Mouse (Mus musculus): Measurements from ENCODE around the gene Apobec2. TPM values are rescaled to one million over a fixed set of nuclear protein-coding genes. Genes with fewer than 3 reads are reported as not detected.
A peak's percentile ranks its signal among the peaks of the same experiment; 100 is the strongest.
"Not testable (repeated sequence)": the region's sequence is repeated elsewhere in the genome, so short reads cannot be mapped to it uniquely, and the experiment has no call there.

Gene Apobec2
- polyA plus RNA-seq (2016; fragmentation: Nextera tagmentation; extraction: Ambion mirVana), result 2.4 and 4.4 TPM in 2 replicates

GRCm38 (mm10) chr17:48432158-48432980, at the start of gene Apobec2:
Apobec2 (minus strand) TSS chr17:48432930.
- no peak within 1 kb of the TSS for H3K27ac ChIP-seq
- ATAC-seq (ENCODE audit: low FRiP score, low read depth), result no peak

DNA sequence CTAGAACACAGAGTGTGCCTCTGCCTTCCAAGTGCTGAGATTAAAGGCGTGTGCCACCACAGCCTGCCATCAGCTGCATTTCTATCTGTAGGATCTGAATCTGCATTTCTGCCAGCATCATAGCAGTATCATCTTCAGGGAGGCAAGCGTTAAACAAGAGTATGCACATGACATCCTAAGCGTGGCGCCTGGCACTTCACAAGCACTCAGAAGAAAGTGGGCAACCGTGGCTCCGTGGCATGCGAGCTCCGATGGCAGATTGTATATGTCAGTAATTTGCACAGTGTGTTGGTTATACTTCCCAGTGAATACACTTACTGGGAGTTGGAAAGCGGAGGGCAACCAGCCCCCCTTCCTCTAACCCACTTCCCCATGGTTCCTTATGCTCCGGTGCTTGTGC, 47.2 kb upstream of the Apobec2 start:
- ATAC-seq (ENCODE audit: low FRiP score, low read depth), result no peak
- WGBS, result 90% methylated on average over 10 of the region's 10 CpGs

More at GRCm38 (mm10) chr17:48432158-48432980, at the start of gene Apobec2:
- H3K4me3 ChIP-seq, result no peak within 1 kb of the TSS
- H3K9ac ChIP-seq, result no peak within 1 kb of the TSS
- WGBS, result 77% methylated on average over 16 of the region's 16 CpGs
- no peaks in the 10 kb centered on the region for H3K27me3 ChIP-seq (replicated peaks)
- H3K4me1 ChIP-seq, result peaks cover 12% of the 10 kb centered on the region
- no peaks in the 10 kb centered on the region for H3K36me3 ChIP-seq
- H3K4me2 ChIP-seq (replicated peaks), result no peak within 1 kb of the TSS
- no peaks in the 10 kb centered on the region for H3K9me3 ChIP-seq

DNA sequence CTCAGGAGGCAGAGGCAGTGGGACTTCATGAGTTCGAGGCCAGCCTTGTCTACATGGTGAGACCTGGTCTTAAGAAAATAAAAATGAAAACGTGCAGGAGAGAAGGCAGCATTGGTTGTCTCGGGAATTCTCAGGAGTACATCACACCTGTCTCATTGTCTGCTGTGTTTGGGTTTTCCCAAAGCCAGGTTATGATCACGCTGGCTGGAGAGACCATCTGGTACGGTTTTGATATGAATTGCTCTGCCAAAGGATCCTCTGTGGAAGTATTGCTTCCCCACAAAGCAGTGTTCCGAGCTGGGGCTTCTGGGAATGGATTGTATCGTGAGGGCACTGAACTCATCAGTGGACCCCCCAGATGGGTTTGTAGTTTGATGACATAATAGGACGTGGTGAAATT, 42.7 kb upstream of the Apobec2 start:
- 88% methylated on average over 8 of the region's 8 CpGs for WGBS
- Histone ChIP-seq H3K27me3 (replicated peaks) (no peaks in the 10 kb centered on the region), H3K4me2 (replicated peaks) (no peak overlapping the region)

More for the DNA sequence above, 47.2 kb upstream of the Apobec2 start:
- no peak overlapping the region for H3K9ac ChIP-seq
- no peak overlapping the region for H3K4me3 ChIP-seq
- no peaks in the 10 kb centered on the region for H3K4me1 ChIP-seq
- H3K4me2 ChIP-seq (replicated peaks), result no peak overlapping the region
- H3K27me3 ChIP-seq (replicated peaks), result no peaks in the 10 kb centered on the region
- no peak overlapping the region for H3K27ac ChIP-seq
- H3K36me3 ChIP-seq, result no peaks in the 10 kb centered on the region
- no peaks in the 10 kb centered on the region for H3K9me3 ChIP-seq

GRCm38 (mm10) chr17:48474282-48474681, 41.6 kb upstream of the Apobec2 start:
- not testable (repeated sequence) for H3K4me1 ChIP-seq; H3K27ac ChIP-seq; H3K9me3 ChIP-seq; ATAC-seq (ENCODE audit: low FRiP score, low read depth); H3K4me3 ChIP-seq; H3K36me3 ChIP-seq; H3K27me3 ChIP-seq (replicated peaks); H3K9ac ChIP-seq; H3K4me2 ChIP-seq (replicated peaks)
- 83% methylated on average over 6 of the region's 6 CpGs for WGBS

More for the DNA sequence above, 42.7 kb upstream of the Apobec2 start:
- Histone ChIP-seq H3K4me3 (no peak overlapping the region), H3K4me1 (no peaks in the 10 kb centered on the region), H3K36me3 (no peaks in the 10 kb centered on the region), H3K27ac (no peak overlapping the region), H3K9me3 (no peaks in the 10 kb centered on the region), H3K9ac (no peak overlapping the region)
- ATAC-seq (ENCODE audit: low FRiP score, low read depth), result no peak

- 8% methylated on average over 22 of the region's 22 CpGs for WGBS
- H3K4me3 ChIP-seq, result no peak overlapping the region
- no peaks in the 10 kb centered on the region for H3K4me1 ChIP-seq
- ATAC-seq (ENCODE audit: low FRiP score, low read depth), result peak; percentile 78
- peak overlapping the region; percentile 43 for H3K4me2 ChIP-seq (replicated peaks)
- H3K9me3 ChIP-seq, result no peaks in the 10 kb centered on the region
- peaks cover 4% of the 10 kb centered on the region; the same call in 1 of the 2 replicates for H3K27me3 ChIP-seq (replicated peaks)
- no peaks in the 10 kb centered on the region for H3K36me3 ChIP-seq
- H3K9ac ChIP-seq, result no peak overlapping the region
- no peak overlapping the region for H3K27ac ChIP-seq
Observed at GRCm38 (mm10) chr17:48467395-48468231, 34.9 kb upstream of the Apobec2 start.

DNA sequence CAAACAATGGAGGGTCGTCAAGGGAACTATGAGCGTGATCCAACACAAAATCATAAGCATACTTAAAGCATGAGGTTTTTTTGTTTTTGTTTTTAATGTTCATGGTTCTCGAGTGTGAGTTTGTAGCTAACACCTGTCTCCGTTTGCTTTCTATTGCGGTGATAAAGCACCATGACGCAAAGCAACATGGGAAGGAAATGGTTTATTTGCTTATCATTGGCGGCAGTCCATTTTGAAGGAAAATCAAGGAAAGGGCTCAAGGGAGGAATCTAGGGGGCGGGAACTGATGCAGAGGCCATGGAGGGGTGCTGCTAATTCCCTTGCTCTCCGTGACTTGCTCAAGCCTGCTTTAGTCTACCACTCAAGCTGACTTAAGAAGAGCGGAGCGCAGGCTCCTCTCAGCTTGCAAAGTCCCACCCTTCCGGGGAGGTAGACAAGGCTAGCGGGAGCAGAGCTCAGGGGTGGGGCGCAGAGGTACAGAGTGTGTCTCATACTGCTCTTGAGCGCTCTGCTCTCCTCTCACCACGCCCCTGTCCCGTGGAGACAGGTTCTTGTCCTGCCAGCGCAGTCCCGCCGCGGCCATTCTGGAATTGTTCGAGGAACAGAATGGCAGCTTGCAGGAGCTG, 34.2 kb upstream of the Apobec2 start:
- no peak overlapping the region for H3K4me3 ChIP-seq
- H3K9ac ChIP-seq, result no peak overlapping the region
- no peaks in the 10 kb centered on the region for H3K4me1 ChIP-seq
- 43% methylated on average over 22 of the region's 22 CpGs for WGBS
- 0 out of 2 replicates have a peak, but pooled peaks have one; percentile 7 for ATAC-seq (ENCODE audit: low FRiP score, low read depth)
- H3K36me3 ChIP-seq, result no peaks in the 10 kb centered on the region
- no peaks in the 10 kb centered on the region for H3K9me3 ChIP-seq
- H3K4me2 ChIP-seq (replicated peaks), result peak overlapping the region; percentile 43
- peaks cover 4% of the 10 kb centered on the region; the same call in 1 of the 2 replicates for H3K27me3 ChIP-seq (replicated peaks)
- no peak overlapping the region for H3K27ac ChIP-seq

- no peak overlapping the region for H3K4me3 ChIP-seq
- ATAC-seq (ENCODE audit: low FRiP score, low read depth), result no peak
- H3K9me3 ChIP-seq, result no peaks in the 10 kb centered on the region
- no peaks in the 10 kb centered on the region for H3K36me3 ChIP-seq
- H3K9ac ChIP-seq, result no peak overlapping the region
- 90% methylated on average over 4 of the region's 4 CpGs for WGBS
- H3K27ac ChIP-seq, result no peak overlapping the region
- H3K4me1 ChIP-seq, result no peaks in the 10 kb centered on the region
- no peak overlapping the region for H3K4me2 ChIP-seq (replicated peaks)
- peaks cover 4% of the 10 kb centered on the region; the same call in 1 of the 2 replicates for H3K27me3 ChIP-seq (replicated peaks)
Observed at GRCm38 (mm10) chr17:48463391-48463790, 30.7 kb upstream of the Apobec2 start.

GRCm38 (mm10) chr17:48462096-48462495, 29.4 kb upstream of the Apobec2 start:
- Histone ChIP-seq H3K4me2 (replicated peaks) (no peak overlapping the region), H3K4me3 (no peak overlapping the region), H3K4me1 (no peaks in the 10 kb centered on the region), H3K36me3 (no peaks in the 10 kb centered on the region), H3K27me3 (replicated peaks) (peaks cover 2% of the 10 kb centered on the region; the same call in 1 of the 2 replicates), H3K9me3 (no peaks in the 10 kb centered on the region), H3K27ac (no peak overlapping the region), H3K9ac (no peak overlapping the region)
- 97% methylated on average over 13 of the region's 13 CpGs for WGBS
- ATAC-seq (ENCODE audit: low FRiP score, low read depth), result no peak

- no peak for ATAC-seq (ENCODE audit: low FRiP score, low read depth)
- Histone ChIP-seq H3K36me3 (no peaks in the 10 kb centered on the region), H3K27me3 (replicated peaks) (no peaks in the 10 kb centered on the region), H3K4me3 (no peak overlapping the region), H3K9ac (no peak overlapping the region), H3K27ac (no peak overlapping the region), H3K4me1 (no peaks in the 10 kb centered on the region), H3K9me3 (no peaks in the 10 kb centered on the region), H3K4me2 (replicated peaks) (no peak overlapping the region)
- 85% methylated on average over 13 of the region's 13 CpGs for WGBS
Observed at GRCm38 (mm10) chr17:48457971-48458653, 25.4 kb upstream of the Apobec2 start.

DNA sequence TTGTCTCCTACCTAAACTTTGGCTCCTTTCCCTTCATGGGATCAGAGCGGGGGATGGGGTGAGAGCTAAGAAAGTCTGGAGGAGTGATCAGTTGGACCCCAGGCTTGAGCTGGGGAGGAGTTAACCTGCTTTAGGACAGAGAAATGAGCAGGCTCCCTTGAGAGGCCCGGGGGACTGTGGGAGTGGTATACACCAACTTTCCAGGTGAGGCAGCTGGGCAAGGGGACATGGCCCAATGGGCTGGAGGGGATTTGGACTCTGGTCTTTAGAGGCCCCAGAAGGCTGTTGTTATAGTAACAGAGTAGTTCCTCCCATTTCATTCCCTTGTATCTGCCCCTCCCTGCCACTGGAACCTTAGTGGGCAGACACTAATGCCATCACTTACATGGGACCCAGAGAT, 23.2 kb upstream of the Apobec2 start:
- Histone ChIP-seq H3K27ac (no peak overlapping the region), H3K4me3 (no peak overlapping the region), H3K4me2 (replicated peaks) (no peak overlapping the region), H3K9ac (no peak overlapping the region), H3K9me3 (no peaks in the 10 kb centered on the region), H3K36me3 (no peaks in the 10 kb centered on the region), H3K27me3 (replicated peaks) (no peaks in the 10 kb centered on the region), H3K4me1 (no peaks in the 10 kb centered on the region)
- WGBS, result 79% methylated on average over 2 of the region's 2 CpGs
- no peak for ATAC-seq (ENCODE audit: low FRiP score, low read depth)

DNA sequence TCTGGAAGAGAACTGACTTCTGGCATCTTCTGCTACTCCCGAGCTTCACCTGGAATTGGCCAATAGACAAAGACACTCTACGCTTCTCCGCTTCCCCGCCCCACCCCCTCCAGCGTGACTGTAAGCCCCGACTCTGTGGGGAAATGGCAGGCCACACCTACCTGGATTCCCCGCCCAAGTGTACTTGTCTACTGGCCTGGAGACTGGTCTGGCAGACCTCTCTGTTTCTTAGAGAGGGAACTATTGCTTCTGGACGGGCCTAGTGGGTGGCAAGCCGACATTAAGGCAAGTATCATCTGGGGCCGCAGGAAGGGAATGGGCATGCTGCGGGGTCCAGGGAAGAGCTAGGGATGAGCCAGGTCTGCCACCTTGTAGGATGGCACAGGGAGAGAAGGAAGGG, 22.0 kb upstream of the Apobec2 start, which contains the start of gene Unc5cl:
Unc5cl (plus strand) TSS at position 214 of the 400 bp plus-strand sequence.
- no peaks in the 10 kb centered on the region for H3K9me3 ChIP-seq
- no peak within 1 kb of the TSS for H3K27ac ChIP-seq
- no peak within 1 kb of the TSS for H3K4me2 ChIP-seq (replicated peaks)
- H3K9ac ChIP-seq, result no peak within 1 kb of the TSS
- H3K4me1 ChIP-seq, result no peaks in the 10 kb centered on the region
- H3K27me3 ChIP-seq (replicated peaks), result no peaks in the 10 kb centered on the region
- ATAC-seq (ENCODE audit: low FRiP score, low read depth), result no peak
- no peak within 1 kb of the TSS for H3K4me3 ChIP-seq
- H3K36me3 ChIP-seq, result no peaks in the 10 kb centered on the region
- 57% methylated on average over 11 of the region's 11 CpGs for WGBS

All from neural tube, embryonic 12.5 days (tissue).